Mouse (Mus musculus) monocyte, adult 2 months (primary cell): ENCODE results near the gene Sfrp2.

Source experiments
- DNase-seq, 2 experiments: peaks; one replicate each; pipeline ENCODE4 v3.0.0; 2022; ENCODE audit warnings: low spot score in 2 of 2, low read depth in 1 of 2

Gene Sfrp2

DNA sequence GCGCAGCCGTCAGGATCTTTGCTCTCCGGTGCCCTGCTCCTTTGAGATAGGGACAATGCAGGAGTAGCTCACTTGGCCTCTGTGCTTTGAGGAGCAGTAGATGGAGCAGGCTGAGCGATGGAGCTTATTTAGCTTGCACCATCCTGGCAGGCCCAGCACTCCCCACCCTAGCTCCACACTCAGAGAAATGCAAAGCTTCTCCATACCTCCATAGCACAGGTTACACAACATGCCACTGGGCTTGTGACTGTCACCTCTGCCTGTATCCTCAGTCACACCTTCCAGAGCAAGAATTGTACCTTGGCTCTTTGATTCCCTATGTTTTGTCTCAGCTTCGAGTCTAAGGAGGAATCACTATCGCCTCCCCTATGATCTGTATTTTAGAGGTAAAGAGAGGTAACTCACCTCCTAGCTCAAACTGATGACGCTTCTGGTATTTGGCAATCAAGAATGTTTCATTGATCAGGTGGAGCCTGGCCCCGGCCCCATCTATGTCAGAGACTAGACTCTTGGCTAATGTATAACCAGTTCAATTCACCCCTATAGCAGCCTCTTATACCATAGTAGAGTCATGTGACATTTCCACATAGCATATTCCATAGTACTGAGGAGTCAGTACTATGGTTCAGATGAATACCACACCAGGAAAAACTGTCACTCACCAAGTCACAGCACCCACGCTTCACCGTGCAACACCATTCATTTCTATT lies 5.2 kb downstream of the Sfrp2 start:
- no peak for DNase-seq

- no peak for DNase-seq
Measured at GRCm38 (mm10) chr3:83773281-83773680, 7.2 kb downstream of the Sfrp2 start.

DNA sequence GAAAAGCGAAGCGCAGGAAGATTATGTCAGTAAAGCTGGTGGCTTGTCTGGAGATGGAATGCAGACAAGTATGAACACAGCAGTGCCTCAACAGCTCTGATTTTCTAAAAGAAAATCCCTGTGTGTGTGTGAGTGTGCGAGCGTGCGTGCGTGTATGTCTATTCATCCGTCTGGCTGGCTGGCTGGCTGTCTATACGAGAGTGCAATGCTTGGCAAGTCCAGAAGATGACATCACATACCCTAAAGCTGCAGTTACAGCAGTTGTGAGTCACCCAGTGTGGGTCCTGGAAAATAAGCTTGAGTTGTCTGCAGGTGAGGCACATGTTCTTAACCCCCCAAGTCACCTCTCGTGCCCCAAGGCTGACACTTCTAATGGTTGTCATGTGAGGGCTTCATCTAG lies 9.3 kb downstream of the Sfrp2 start:
- no peak for DNase-seq

DNA sequence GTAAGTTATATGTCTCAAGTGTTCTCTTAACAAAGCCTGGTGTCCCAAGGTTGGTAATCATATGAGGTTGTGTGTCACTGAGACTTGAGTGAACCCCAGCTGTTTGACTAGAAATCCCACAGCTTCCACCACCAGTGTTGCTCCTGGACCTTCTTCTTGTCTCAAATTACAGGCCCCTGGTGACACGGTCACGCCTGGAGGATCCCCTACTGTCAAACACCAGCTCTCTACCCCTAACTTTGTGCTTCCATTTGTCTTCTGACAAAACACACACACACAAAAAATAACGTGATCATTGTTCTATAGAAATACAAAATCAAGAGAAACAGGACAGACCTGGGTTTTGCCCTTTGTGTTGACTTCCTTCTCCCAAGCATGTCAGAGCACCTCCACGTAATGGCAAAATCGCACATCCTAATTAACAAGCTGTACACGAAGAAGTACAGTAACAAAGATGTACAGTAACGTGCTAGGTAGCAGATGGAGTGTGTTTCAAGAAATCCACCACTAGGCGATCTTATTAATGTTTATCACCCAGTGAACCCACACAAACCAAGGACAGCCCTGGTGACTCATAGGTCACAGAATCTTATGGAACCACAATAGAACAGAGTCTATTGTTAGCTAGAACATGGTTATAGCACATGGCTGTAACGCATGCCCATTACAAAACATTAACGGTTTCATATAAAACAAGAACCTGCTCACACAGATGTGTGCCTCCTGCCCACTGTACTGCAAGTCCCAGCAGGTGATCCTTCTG lies 15.5 kb downstream of the Sfrp2 start:
- DNase-seq, result no peak

GRCm38 (mm10) chr3:83783716-83784469 lies 17.8 kb downstream of the Sfrp2 start:
- DNase-seq, result no peak

DNA sequence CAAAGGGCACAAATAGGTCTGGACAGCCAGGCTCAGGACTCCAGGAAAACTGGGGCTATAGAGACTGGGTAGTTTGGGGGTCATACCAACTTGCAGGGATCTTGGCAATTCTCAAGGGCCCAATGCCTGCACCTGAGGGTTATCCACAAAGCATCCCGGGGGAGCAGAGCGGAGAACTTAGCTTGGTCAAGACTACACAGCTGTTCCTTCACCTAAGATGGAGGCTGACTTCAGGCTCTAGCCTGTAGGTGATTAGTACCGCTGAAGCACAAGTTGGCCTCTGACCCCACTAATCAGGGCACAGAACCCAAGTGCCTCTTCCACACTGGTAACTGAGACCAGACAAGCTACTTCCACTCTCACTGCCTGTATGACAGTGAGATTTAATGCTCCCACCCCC lies 18.6 kb downstream of the Sfrp2 start:
- DNase-seq, result no peak

DNA sequence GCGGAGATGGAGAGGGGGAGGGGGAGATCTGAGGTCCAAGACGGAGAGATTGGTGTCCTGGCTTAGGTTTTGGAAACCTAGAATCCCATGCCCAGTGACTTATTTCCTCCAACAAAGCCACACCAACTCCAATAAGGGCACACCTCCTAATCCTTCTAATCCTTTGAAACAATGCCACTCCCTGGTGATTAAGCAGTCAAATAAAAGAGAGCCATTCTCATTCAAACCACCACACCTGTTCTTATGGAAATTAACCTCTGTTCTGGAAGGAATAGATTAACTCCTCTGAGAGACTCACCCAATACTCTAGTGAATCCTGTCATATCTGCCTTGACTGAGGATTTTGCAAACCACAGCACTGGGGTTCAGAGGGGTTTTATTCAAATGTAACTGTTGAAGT lies 21.0 kb downstream of the Sfrp2 start:
- no peak for DNase-seq

- no peak for DNase-seq
Measured at GRCm38 (mm10) chr3:83787776-83788305, 21.7 kb downstream of the Sfrp2 start.

DNA sequence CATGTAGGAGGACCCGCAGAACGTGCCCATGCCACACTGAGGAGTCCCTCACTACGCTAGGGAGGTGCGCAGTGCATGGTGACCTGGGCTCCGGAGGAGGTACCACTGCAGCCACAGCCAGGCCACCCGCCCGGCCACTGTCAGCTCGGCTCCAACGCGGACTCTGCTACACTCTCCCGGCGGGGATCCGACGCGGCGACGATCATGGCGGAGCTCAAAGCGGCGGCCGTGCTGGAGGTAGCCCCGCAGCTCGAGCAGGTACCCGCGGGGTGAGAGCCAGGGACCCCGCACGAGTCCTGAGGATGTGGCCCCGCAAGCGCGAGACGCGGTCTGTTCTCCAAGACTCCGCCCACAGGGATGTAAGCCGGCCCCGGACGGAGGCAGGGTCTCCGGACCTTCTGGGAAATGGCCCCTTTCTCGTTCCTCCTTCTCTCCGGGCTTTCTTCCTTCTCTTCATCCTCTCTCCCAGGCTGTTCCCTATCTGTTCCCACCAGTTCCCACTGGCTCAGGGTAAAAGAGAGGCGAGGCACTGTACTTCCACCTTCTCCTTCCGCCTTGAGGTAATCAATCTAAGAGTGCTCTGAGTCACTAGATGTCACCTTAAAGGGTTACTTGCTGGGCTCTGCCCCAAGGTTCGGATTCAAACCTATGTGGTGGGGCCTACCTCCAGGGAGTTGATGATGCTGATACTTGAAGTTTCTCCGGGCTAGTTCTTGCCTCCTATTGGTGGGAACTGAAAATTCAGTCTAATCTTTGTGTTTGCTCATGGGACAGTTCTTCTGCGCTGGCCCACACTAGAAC lies 23.7 kb downstream of the Sfrp2 start:
- no peak for DNase-seq

DNA sequence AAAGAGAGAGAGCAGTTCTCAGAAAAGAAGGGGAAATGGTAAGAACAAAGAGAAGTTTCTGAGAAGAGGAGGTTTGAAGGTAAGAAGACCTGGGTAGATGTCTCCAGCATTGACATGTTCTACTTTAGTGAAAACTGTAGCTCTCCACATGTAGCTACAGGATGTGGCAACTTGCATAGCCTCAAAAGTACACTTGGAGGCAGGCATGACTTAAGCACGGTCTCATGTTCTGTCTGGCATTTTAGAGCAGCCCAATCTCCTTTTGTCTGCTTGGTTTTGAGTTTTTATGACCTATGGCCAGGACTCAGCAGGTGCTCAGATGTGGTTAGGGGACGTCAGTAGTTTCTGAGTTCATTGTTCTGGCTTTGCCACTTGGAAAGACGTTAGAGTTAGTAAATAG lies 25.3 kb downstream of the Sfrp2 start:
- no peak for DNase-seq

GRCm38 (mm10) chr3:83797098-83797497 lies 31.0 kb downstream of the Sfrp2 start:
- no peak for DNase-seq

DNA sequence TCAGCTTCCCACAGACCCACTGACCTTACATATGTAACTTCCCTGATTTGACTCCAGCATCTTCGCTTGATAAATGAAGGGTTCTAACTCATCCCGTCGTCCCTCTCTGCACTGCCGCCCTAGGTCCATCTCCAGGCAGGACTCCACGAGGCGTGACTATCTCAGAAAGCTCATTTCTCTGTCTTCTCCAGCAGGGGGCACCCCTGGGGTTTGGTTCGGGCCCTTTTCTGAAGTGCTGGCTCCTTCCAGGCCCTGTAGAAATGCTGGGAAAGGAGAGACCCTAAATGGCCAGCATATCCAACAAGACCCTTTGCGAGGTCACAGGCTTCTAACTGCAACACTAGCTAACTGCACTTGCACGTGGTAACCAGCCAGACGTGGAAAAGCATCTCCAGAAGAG lies 31.7 kb downstream of the Sfrp2 start:
- DNase-seq, result peak in 1 of 2 experiments; percentile 44

GRCm38 (mm10) chr3:83799486-83799885 lies 33.4 kb downstream of the Sfrp2 start:
- DNase-seq, result no peak

DNA sequence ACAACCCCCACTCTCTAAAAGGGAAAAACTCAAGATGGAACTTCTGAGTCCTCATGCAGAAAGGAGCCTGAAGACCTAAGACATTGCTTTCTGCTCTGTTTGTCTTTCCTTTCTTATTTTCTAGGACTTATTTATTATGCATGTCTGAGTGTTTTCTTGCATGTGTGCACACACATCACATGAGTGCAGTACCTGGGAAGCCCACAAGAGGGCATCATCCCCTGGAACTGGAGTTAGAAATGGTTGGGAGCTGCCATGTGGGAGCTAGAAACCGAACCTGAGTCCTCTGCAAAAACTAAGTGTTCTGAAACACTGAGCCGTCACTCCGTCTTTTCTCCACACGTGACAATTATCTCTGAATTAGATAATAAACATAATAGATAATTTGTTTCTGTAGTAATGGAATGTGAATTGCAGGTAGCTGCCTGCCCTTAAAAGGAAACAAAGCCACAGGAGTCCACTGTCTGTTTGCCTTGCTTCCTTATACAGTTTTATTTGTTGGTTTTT lies 35.6 kb downstream of the Sfrp2 start:
- no peak for DNase-seq

- DNase-seq, result no peak
Measured at GRCm38 (mm10) chr3:83808483-83808882, 42.4 kb downstream of the Sfrp2 start.

DNA sequence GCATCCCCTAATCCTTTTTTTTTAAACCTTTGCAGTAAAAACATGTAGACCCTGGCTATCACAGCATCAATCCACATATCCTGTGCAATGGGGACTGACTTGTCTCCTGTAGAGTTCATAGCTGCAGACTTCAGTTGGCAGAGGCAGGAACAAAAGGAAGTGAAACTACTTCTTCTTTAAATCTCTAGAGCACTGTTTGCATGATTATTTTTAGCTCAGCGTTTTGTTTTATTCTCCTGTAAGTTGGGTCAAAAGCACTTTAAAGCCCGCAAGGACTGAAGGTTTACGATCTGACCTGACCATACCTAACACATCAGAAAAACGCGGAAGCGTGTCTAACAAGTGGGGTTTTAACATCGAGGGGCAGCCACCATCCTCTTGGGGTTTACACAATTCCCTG lies 45.9 kb downstream of the Sfrp2 start:
- no peak for DNase-seq

DNA sequence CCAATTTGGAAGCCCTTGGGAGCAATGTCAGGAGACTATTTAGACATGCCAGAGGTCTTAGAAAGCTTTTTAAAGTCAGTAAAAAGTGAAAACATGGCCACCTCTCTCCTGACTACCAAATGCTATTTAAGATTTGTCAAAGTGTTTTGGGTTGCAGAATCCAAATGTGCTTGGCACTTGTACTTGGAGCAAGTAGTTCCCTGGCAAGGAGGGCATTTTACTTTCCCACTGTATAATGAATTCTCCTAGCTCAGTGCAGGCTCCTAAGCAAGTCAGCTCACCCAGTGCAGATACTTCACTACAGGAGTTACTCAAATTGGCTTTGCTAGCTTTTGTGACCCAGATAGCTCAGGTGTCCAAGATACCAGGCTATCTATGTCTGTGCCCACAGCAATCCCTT lies 46.7 kb downstream of the Sfrp2 start:
- no peak for DNase-seq

DNA sequence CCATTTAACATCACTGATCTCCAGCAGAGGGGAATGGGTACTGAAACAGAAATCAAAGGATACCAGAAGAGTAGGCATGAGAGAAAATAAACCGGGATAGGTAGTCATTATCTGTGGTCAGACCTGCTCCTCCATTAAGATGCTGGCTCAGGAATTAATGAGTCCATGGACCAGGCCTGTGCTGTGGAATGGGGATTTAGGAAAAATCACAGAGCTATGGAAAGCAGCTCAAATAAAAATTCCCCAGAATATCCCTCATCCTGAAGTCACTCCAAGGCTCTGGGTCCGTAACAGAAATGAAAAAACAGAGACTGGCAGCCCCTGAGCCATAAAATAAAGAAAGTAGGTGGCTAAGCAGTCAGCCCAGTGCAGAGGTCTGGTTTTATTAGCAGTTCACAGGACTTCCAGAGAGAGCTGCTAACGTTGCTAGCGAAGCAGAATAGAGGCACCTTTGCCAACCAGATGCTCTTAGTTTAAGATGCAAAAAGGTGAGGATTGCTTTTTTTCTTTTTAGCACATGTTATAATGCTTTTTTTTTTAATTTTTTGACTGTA lies 50.3 kb downstream of the Sfrp2 start:
- no peak for DNase-seq

GRCm38 (mm10) chr3:83823774-83824173 lies 57.7 kb downstream of the Sfrp2 start:
- no peak for DNase-seq
